Mouse (Mus musculus) heart, adult 2 months (tissue): ENCODE data around the gene Olfr517. TPM values are rescaled to one million over a fixed set of nuclear protein-coding genes. Genes with fewer than 3 reads are reported as not detected.

Experiments
- DNase-seq, 2 experiments: peaks; one replicate each; pipeline ENCODE4 v3.0.0; 2021
- H3K27ac ChIP-seq: fragments of 200-600 bp; 2 replicates; pipeline ENCODE4 v1.8.1; 2022
- H3K27me3 ChIP-seq: fragments of 200-500 bp; 2 replicates; pipeline ENCODE4 v1.6.1; 2012; ENCODE audit warnings: mild to moderate bottlenecking, low read length, inconsistent platforms, mixed read lengths; ENCODE audit not compliant: control insufficient read depth, insufficient read depth
- H3K36me3 ChIP-seq: fragments of 200-500 bp; 2 replicates; pipeline ENCODE4 v1.6.1; 2012; ENCODE audit warnings: low read length, inconsistent platforms; ENCODE audit not compliant: control insufficient read depth, insufficient read depth
- H3K4me1 ChIP-seq: fragments of 200-500 bp; 2 replicates; pipeline ENCODE4 v1.6.1; 2011; ENCODE audit warnings: low read length; ENCODE audit not compliant: control insufficient read depth, insufficient read depth
- H3K4me3 ChIP-seq: fragments of 200-600 bp; 2 replicates; pipeline ENCODE4 v1.8.1; 2022
- H3K79me2 ChIP-seq: fragments of 200-500 bp; replicated peaks from 2 replicates; pipeline ENCODE4 v1.6.1; 2012; ENCODE audit warnings: mild to moderate bottlenecking, inconsistent platforms, low read length, moderate library complexity, mixed read lengths; ENCODE audit not compliant: control insufficient read depth, insufficient read depth
- H3K9ac ChIP-seq: fragments of 200-500 bp; 2 replicates; pipeline ENCODE4 v1.6.1; 2012; ENCODE audit warnings: low read depth, mild to moderate bottlenecking, control low read depth, inconsistent platforms, low read length, mixed read lengths
- CTCF ChIP-seq: fragments of 200-600 bp; IDR thresholded peaks from 2 replicates; pipeline ENCODE4 v1.8.1; 2022; ENCODE audit warnings: antibody characterized with exemption, mild to moderate bottlenecking, moderate library complexity
- EP300 ChIP-seq: fragments of 200-500 bp; IDR thresholded peaks from 2 replicates; pipeline ENCODE4 v1.6.1; 2011; ENCODE audit warnings: low read depth, low read length, control low read depth; ENCODE audit not compliant: insufficient read depth
- POLR2A ChIP-seq: fragments of 200-500 bp; IDR thresholded peaks from 2 replicates; pipeline ENCODE4 v1.6.1; 2011; ENCODE audit warnings: mild to moderate bottlenecking, low read depth, low read length, control low read depth; ENCODE audit not compliant: insufficient read depth
- WGBS: fragments of 180-500 bp; shearing (Covaris S2); methylation state at CpG from one replicate; pipeline ENCODE4 v1.1.7; 2018; 5-methylcytosine and 5-hydroxymethylcytosine counted together
- intact Hi-C: fragments of 180-260 bp; cut with DNase I; formaldehyde crosslinking; loops from one replicate; pipeline ENCODE4 v1.15.1; 2025
- long read RNA-seq: library from polyadenylated mRNA; stranded (forward); transcript quantifications from one replicate; pipeline ENCODE4 v2.0.0, GENCODE M21; 2021
- polyA plus RNA-seq: library from polyadenylated mRNA; depleted of rRNA; stranded (reverse); fragments of >200 nt; gene quantifications from 2 replicates; pipeline ENCODE4 v1.2.3, GENCODE M21; 2012; rRNA removed
- total RNA-seq, 2 experiments: library from RNA; stranded (reverse); gene quantifications; 2 replicates each; pipeline ENCODE4 v1.2.3; 2021

The Olfr517 gene
- total RNA-seq = not detected
- not detected in 2 replicates for polyA plus RNA-seq
- long read RNA-seq = 0 reads

GRCm38 (mm10) chr7:108872279-108872678, at the start of gene Olfr517:
Gene Olfr517, minus strand, starts transcription at chr7:108872379.
- Histone ChIP-seq H3K27ac (no peak within 1 kb of the TSS), H3K36me3 (no peaks in the 10 kb centered on the region), H3K9ac (no peak within 1 kb of the TSS), H3K27me3 (no peaks in the 10 kb centered on the region), H3K4me1 (no peaks in the 10 kb centered on the region), H3K4me3 (no peak within 1 kb of the TSS), H3K79me2 (no peaks in the 10 kb centered on the region)
- intact Hi-C loops = no loop called here
- WGBS = 47% methylated on average over 2 of the region's 2 CpGs
- no peak for DNase-seq
- TF ChIP-seq EP300 (no peak), CTCF (no peak), POLR2A (no peak)

GRCm38 (mm10) chr7:108903969-108904368, 31.8 kb upstream of the Olfr517 start:
- no peak for TF ChIP-seq POLR2A
- TF ChIP-seq EP300 = no peak
- TF ChIP-seq CTCF = no peak
- no peaks in the 10 kb centered on the region for H3K27me3 ChIP-seq
- H3K9ac ChIP-seq = no peak overlapping the region
- DNase-seq = no peak
- H3K4me1 ChIP-seq = no peaks in the 10 kb centered on the region
- H3K36me3 ChIP-seq = no peaks in the 10 kb centered on the region
- H3K79me2 ChIP-seq = no peaks in the 10 kb centered on the region
- H3K4me3 ChIP-seq = no peak overlapping the region
- intact Hi-C loops = no loop called here
- WGBS = 74% methylated on average over 2 of the region's 2 CpGs
- H3K27ac ChIP-seq = no peak overlapping the region

- Histone ChIP-seq H3K9ac (no peak within 1 kb of the TSS), H3K79me2 (no peaks in the 10 kb centered on the region), H3K27ac (no peak within 1 kb of the TSS), H3K36me3 (no peaks in the 10 kb centered on the region), H3K27me3 (no peaks in the 10 kb centered on the region), H3K4me3 (no peak within 1 kb of the TSS), H3K4me1 (no peaks in the 10 kb centered on the region)
- TF ChIP-seq EP300 = no peak
- no peak for TF ChIP-seq POLR2A
- no peak for TF ChIP-seq CTCF
- WGBS = 74% methylated on average over 5 of the region's 5 CpGs
- intact Hi-C loops = no loop called here
- DNase-seq = no peak
Observed at GRCm38 (mm10) chr7:108894320-108894719, 22.1 kb upstream of the Olfr517 start, which contains the start of gene Olfr519. Gene Olfr519, minus strand, starts transcription at chr7:108894420.

GRCm38 (mm10) chr7:108884906-108885305, 12.7 kb upstream of the Olfr517 start, which contains the start of gene Olfr518:
Gene Olfr518, minus strand, starts transcription at chr7:108885006.
- no peaks in the 10 kb centered on the region for H3K27me3 ChIP-seq
- no peak within 1 kb of the TSS for H3K27ac ChIP-seq
- no peak within 1 kb of the TSS for H3K9ac ChIP-seq
- no peaks in the 10 kb centered on the region for H3K36me3 ChIP-seq
- TF ChIP-seq POLR2A (no peak), CTCF (no peak), EP300 (no peak)
- DNase-seq = no peak
- no peak within 1 kb of the TSS for H3K4me3 ChIP-seq
- H3K79me2 ChIP-seq = no peaks in the 10 kb centered on the region
- 67% methylated on average over 4 of the region's 4 CpGs for WGBS
- H3K4me1 ChIP-seq = no peaks in the 10 kb centered on the region
- intact Hi-C loops = no loop called here

GRCm38 (mm10) chr7:108850429-108850828, 21.8 kb downstream of the Olfr517 start, which contains the start of gene Olfr516:
Gene Olfr516, minus strand, starts transcription at chr7:108850529.
- DNase-seq = no peak
- TF ChIP-seq EP300 (no peak), CTCF (no peak), POLR2A (no peak)
- no peak within 1 kb of the TSS for H3K27ac ChIP-seq
- no peak within 1 kb of the TSS for H3K9ac ChIP-seq
- H3K4me3 ChIP-seq = no peak within 1 kb of the TSS
- H3K27me3 ChIP-seq = no peaks in the 10 kb centered on the region
- no peaks in the 10 kb centered on the region for H3K36me3 ChIP-seq
- 79% methylated on average over 2 of the region's 2 CpGs for WGBS
- no peaks in the 10 kb centered on the region for H3K4me1 ChIP-seq
- intact Hi-C loops = loop anchor here (2.0 to 5.0 kb wide), 2 partner anchors 47 to 84 kb away; partner anchors contain the start of gene Eif3f
- no peaks in the 10 kb centered on the region for H3K79me2 ChIP-seq

GRCm38 (mm10) chr7:108825897-108826296, 46.3 kb downstream of the Olfr517 start, which contains the start of gene Olfr514:
Gene Olfr514, minus strand, starts transcription at chr7:108825997.
- Histone ChIP-seq H3K9ac (no peak within 1 kb of the TSS), H3K4me1 (no peaks in the 10 kb centered on the region), H3K27me3 (no peaks in the 10 kb centered on the region), H3K27ac (no peak within 1 kb of the TSS), H3K36me3 (no peaks in the 10 kb centered on the region), H3K4me3 (no peak within 1 kb of the TSS), H3K79me2 (no peaks in the 10 kb centered on the region)
- DNase-seq = no peak
- TF ChIP-seq POLR2A (no peak), EP300 (no peak), CTCF (no peak)
- intact Hi-C loops = no loop called here

Other genes with a start within 250 kb of the Olfr517 start
- not detected for gene Olfr508, start 242.4 kb downstream of the Olfr517 start, total RNA-seq
- gene Olfr508, start 242.4 kb downstream of the Olfr517 start, polyA plus RNA-seq = not detected in 2 replicates
- gene Olfr509, start 220.5 kb downstream of the Olfr517 start, total RNA-seq = not detected
- not detected in 2 replicates for gene Olfr509, start 220.5 kb downstream of the Olfr517 start, polyA plus RNA-seq
- gene Olfr510, start 206.0 kb downstream of the Olfr517 start, total RNA-seq = not detected
- not detected in 2 replicates for gene Olfr510, start 206.0 kb downstream of the Olfr517 start, polyA plus RNA-seq
- not detected for gene Olfr512, start 159.1 kb downstream of the Olfr517 start, total RNA-seq
- gene Olfr512, start 159.1 kb downstream of the Olfr517 start, polyA plus RNA-seq = not detected in 2 replicates
- gene Olfr513, start 121.4 kb downstream of the Olfr517 start, total RNA-seq = not detected
- not detected in 2 replicates for gene Olfr513, start 121.4 kb downstream of the Olfr517 start, polyA plus RNA-seq
- gene Olfr514, start 46.4 kb downstream of the Olfr517 start, total RNA-seq = not detected
- gene Olfr514, start 46.4 kb downstream of the Olfr517 start, polyA plus RNA-seq = not detected in 2 replicates
- not detected for gene Olfr516, start 21.9 kb downstream of the Olfr517 start, total RNA-seq
- gene Olfr516, start 21.9 kb downstream of the Olfr517 start, polyA plus RNA-seq = not detected in 2 replicates
- not detected for gene Olfr518, start 12.6 kb upstream of the Olfr517 start, total RNA-seq
- not detected in 2 replicates for gene Olfr518, start 12.6 kb upstream of the Olfr517 start, polyA plus RNA-seq
- not detected for gene Olfr519, start 22.0 kb upstream of the Olfr517 start, total RNA-seq
- not detected in 2 replicates for gene Olfr519, start 22.0 kb upstream of the Olfr517 start, polyA plus RNA-seq
- 10 to 100 TPM; 17.4 to 21.0 TPM for gene Nlrp10, start 57.8 kb upstream of the Olfr517 start, total RNA-seq
- gene Nlrp10, start 57.8 kb upstream of the Olfr517 start, polyA plus RNA-seq = 8.1 and 14.4 TPM in 2 replicates
- 10 to 100 TPM; 78.6 to 97.2 TPM for gene Eif3f, start 62.0 kb upstream of the Olfr517 start, total RNA-seq
- gene Eif3f, start 62.0 kb upstream of the Olfr517 start, polyA plus RNA-seq = 72.1 and 72.8 TPM in 2 replicates
- under 1 TPM; 0.26 to 0.52 TPM for gene Tub, start 78.0 kb upstream of the Olfr517 start, total RNA-seq
- gene Tub, start 78.0 kb upstream of the Olfr517 start, polyA plus RNA-seq = 0.45 and 1.2 TPM in 2 replicates
- gene Ric3, start 211.0 kb upstream of the Olfr517 start, total RNA-seq = 1 to 10 TPM; 1.1 to 1.9 TPM
- gene Ric3, start 211.0 kb upstream of the Olfr517 start, polyA plus RNA-seq = 0.57 and 0.79 TPM in 2 replicates